Mouse (Mus musculus) stomach, embryonic 16.5 days (tissue): ENCODE measurements around the gene Ttc9b. TPM values are rescaled to one million over a fixed set of nuclear protein-coding genes. Genes with fewer than 3 reads are reported as not detected.

Experiments
- ATAC-seq: fragments of 200-750 bp; cut with Nextera tagmentation; 2 replicates; pipeline ENCODE4 v1.8.0; 2017; ENCODE audit warnings: moderate number of reproducible peaks, moderate TSS enrichment; ENCODE audit not compliant: insufficient read depth, low FRiP score
- H3K27ac ChIP-seq: fragments of 300-500 bp; sonication (generic); 2 replicates; pipeline ENCODE4 v1.5.1; 2014; ENCODE audit warnings: low read length
- H3K27me3 ChIP-seq: fragments of 300-500 bp; sonication (generic); 2 replicates; pipeline ENCODE4 v1.6.1; 2014; ENCODE audit warnings: low read length, control low read depth, mixed read lengths; ENCODE audit not compliant: control insufficient read depth, insufficient read depth
- H3K36me3 ChIP-seq: fragments of 300-500 bp; sonication (generic); 2 replicates; pipeline ENCODE4 v1.6.1; 2014; ENCODE audit warnings: low read length; ENCODE audit not compliant: control insufficient read depth, insufficient read depth
- H3K4me1 ChIP-seq: fragments of 300-500 bp; sonication (generic); 2 replicates; pipeline ENCODE4 v1.6.1; 2014; ENCODE audit warnings: low read length, control low read depth, mixed read lengths; ENCODE audit not compliant: control insufficient read depth, insufficient read depth
- H3K4me2 ChIP-seq: fragments of 300-500 bp; sonication (generic); 2 replicates; pipeline ENCODE4 v1.6.1; 2014; ENCODE audit warnings: low read depth, low read length, mixed read lengths
- H3K4me3 ChIP-seq: fragments of 300-500 bp; sonication (generic); replicated peaks from 2 replicates; pipeline ENCODE4 v1.5.1; 2014; ENCODE audit warnings: mild to moderate bottlenecking, low read length
- H3K9ac ChIP-seq: fragments of 300-500 bp; sonication (generic); 2 replicates; pipeline ENCODE4 v1.6.1; 2014; ENCODE audit warnings: low read length
- H3K9me3 ChIP-seq: fragments of 300-500 bp; sonication (generic); replicated peaks from 2 replicates; pipeline ENCODE4 v1.6.1; 2016; ENCODE audit warnings: low read length, control low read depth; ENCODE audit not compliant: control insufficient read depth
- WGBS: fragments of 180-500 bp; shearing (Covaris S2); extraction: QIAGEN DNeasy Blood & Tissue Kit; methylation state at CpG from one replicate; pipeline ENCODE4 v1.1.7; 2014; 5-methylcytosine and 5-hydroxymethylcytosine counted together
- polyA plus RNA-seq: library from polyadenylated mRNA; unstranded; fragments of >200 nt; fragmentation: Nextera tagmentation; extraction: Ambion mirVana; gene quantifications from 2 replicates; pipeline ENCODE4 v1.2.1, GENCODE M21; 2015

Ttc9b gene
- polyA plus RNA-seq, 1 experiment from 2014 or later, result 0.94 TPM

GRCm38 (mm10) chr7:27610370-27610769, 43.3 kb upstream of the Ttc9b start:
- Histone ChIP-seq H3K27ac (no peak overlapping the region), H3K9me3 (no peaks in the 10 kb centered on the region), H3K27me3 (no peaks in the 10 kb centered on the region), H3K4me1 (peaks cover 25% of the 10 kb centered on the region), H3K36me3 (no peaks in the 10 kb centered on the region), H3K4me2 (no peak overlapping the region), H3K4me3 (no peak overlapping the region), H3K9ac (no peak overlapping the region)
- WGBS, result 87% methylated on average over 3 of the region's 3 CpGs
- no peak for ATAC-seq

GRCm38 (mm10) chr7:27610871-27611270, 42.8 kb upstream of the Ttc9b start:
- no peak overlapping the region for H3K27ac ChIP-seq
- H3K4me2 ChIP-seq, result no peak overlapping the region
- ATAC-seq, result no peak
- no peaks in the 10 kb centered on the region for H3K36me3 ChIP-seq
- no peak overlapping the region for H3K9ac ChIP-seq
- peaks cover 20% of the 10 kb centered on the region for H3K4me1 ChIP-seq
- no peaks in the 10 kb centered on the region for H3K27me3 ChIP-seq
- 91% methylated on average over 5 of the region's 5 CpGs for WGBS
- H3K4me3 ChIP-seq, result no peak overlapping the region
- no peaks in the 10 kb centered on the region for H3K9me3 ChIP-seq

DNA sequence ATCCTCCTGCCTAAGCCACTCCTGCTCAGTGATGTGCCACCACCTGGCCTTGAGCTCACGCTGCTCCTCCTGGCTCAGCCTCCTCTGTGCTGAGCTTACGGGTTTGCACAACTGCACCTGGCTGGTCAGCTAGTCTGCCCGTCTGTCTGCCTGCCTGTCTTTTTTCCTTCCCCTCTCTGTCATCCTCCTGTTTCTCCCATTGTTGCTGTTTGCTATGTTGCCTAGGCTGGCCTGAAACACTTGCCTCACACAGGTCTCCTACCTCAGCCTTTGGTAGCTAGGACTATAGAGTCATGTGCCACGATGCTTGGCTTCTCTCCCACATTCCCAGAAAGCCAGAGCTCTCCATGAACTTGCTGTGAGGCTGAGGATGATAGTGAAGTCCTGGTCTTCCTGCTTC, 40.8 kb upstream of the Ttc9b start:
- H3K36me3 ChIP-seq, result peaks cover 12% of the 10 kb centered on the region
- no peak overlapping the region for H3K4me2 ChIP-seq
- 82% methylated on average over 4 of the region's 4 CpGs for WGBS
- H3K9me3 ChIP-seq, result no peaks in the 10 kb centered on the region
- H3K27ac ChIP-seq, result no peak overlapping the region
- 0 out of 2 replicates have a peak, but pooled peaks cover 3% of the 10 kb centered on the region for H3K4me1 ChIP-seq
- ATAC-seq, result no peak
- H3K27me3 ChIP-seq, result no peaks in the 10 kb centered on the region
- H3K4me3 ChIP-seq, result no peak overlapping the region
- no peak overlapping the region for H3K9ac ChIP-seq

- no peak overlapping the region for H3K9ac ChIP-seq
- H3K9me3 ChIP-seq, result no peaks in the 10 kb centered on the region
- H3K4me2 ChIP-seq, result no peak overlapping the region
- no peaks in the 10 kb centered on the region for H3K27me3 ChIP-seq
- no peak for ATAC-seq
- no peak overlapping the region for H3K4me3 ChIP-seq
- peaks cover 13% of the 10 kb centered on the region for H3K36me3 ChIP-seq
- WGBS, result 71% methylated on average over 8 of the region's 8 CpGs
- H3K27ac ChIP-seq, result no peak overlapping the region
- 0 out of 2 replicates have a peak, but pooled peaks cover 3% of the 10 kb centered on the region for H3K4me1 ChIP-seq
Measured at GRCm38 (mm10) chr7:27613751-27614499, 39.8 kb upstream of the Ttc9b start.

- Histone ChIP-seq H3K27ac (no peak overlapping the region), H3K4me1 (no peaks in the 10 kb centered on the region), H3K4me2 (no peak overlapping the region), H3K36me3 (peaks cover 13% of the 10 kb centered on the region), H3K4me3 (no peak overlapping the region), H3K9ac (no peak overlapping the region), H3K9me3 (no peaks in the 10 kb centered on the region), H3K27me3 (no peaks in the 10 kb centered on the region)
- 76% methylated on average over 6 of the region's 6 CpGs for WGBS
- no peak for ATAC-seq
Measured at GRCm38 (mm10) chr7:27621028-27621427, 32.7 kb upstream of the Ttc9b start.

- Histone ChIP-seq H3K9ac (no peak overlapping the region), H3K4me2 (no peak overlapping the region), H3K27me3 (no peaks in the 10 kb centered on the region), H3K4me3 (no peak overlapping the region), H3K36me3 (peaks cover 9% of the 10 kb centered on the region; the same call in 1 of the 2 replicates), H3K4me1 (no peaks in the 10 kb centered on the region), H3K27ac (no peak overlapping the region), H3K9me3 (no peaks in the 10 kb centered on the region)
- no peak for ATAC-seq
- 69% methylated on average over 1 of the region's 1 CpGs for WGBS
Measured at GRCm38 (mm10) chr7:27622234-27622633, 31.5 kb upstream of the Ttc9b start.

DNA sequence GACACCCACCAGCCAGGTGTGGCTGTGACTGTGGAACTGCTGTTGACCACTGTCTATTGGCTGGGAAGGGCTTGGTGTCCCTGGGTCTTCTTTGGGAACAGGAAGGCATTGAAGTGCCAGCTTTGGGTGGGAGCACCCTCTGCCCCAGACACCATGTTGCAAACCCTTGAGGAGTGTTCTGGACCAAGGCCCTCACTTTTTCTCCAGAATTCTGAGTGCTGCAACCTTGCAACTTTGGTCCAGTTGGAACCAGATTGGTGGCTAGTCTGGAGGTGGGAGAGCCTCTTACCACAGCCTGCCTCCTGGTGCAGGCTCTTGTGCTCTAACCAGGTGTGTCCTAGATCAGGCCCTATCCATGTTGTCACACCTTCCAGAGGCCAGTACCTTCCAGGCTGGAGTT, 28.7 kb upstream of the Ttc9b start:
- Histone ChIP-seq H3K9me3 (no peaks in the 10 kb centered on the region), H3K4me2 (no peak overlapping the region), H3K36me3 (peaks cover 4% of the 10 kb centered on the region; the same call in 1 of the 2 replicates), H3K4me3 (no peak overlapping the region), H3K4me1 (no peaks in the 10 kb centered on the region), H3K9ac (no peak overlapping the region), H3K27ac (no peak overlapping the region), H3K27me3 (no peaks in the 10 kb centered on the region)
- no peak for ATAC-seq

- H3K4me1 ChIP-seq, result no peaks in the 10 kb centered on the region
- no peak overlapping the region for H3K4me3 ChIP-seq
- no peaks in the 10 kb centered on the region for H3K9me3 ChIP-seq
- no peak overlapping the region for H3K27ac ChIP-seq
- WGBS, result 87% methylated on average over 7 of the region's 7 CpGs
- peaks cover 4% of the 10 kb centered on the region; the same call in 1 of the 2 replicates for H3K36me3 ChIP-seq
- no peaks in the 10 kb centered on the region for H3K27me3 ChIP-seq
- H3K9ac ChIP-seq, result no peak overlapping the region
- no peak overlapping the region for H3K4me2 ChIP-seq
- ATAC-seq, result no peak
Measured at GRCm38 (mm10) chr7:27627707-27628106, 26.0 kb upstream of the Ttc9b start.

DNA sequence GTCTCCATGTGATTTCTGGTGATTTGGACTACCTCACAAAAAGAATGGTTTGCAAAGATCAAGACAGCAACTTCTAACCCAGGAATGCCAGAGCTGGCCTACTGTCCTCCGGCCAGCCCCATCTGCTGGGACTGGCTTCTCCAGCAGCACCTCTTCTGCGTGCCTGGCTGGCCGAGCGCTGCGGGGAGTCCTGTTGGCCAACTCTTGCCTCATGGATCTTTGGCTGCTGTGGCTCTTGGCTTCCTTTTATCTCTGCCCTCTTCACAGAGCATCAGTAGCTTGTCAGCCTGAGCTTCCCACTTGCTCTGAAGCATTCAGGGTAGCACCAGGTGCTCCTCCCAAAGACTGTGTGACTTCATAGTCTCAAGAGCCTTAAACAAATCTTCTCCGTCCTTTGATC, 25.5 kb upstream of the Ttc9b start:
- whole genome bisulfite sequencing, result 92% methylated on average over 6 of the region's 6 CpGs
- Histone ChIP-seq H3K4me2 (no peak overlapping the region), H3K4me1 (no peaks in the 10 kb centered on the region), H3K9ac (no peak overlapping the region), H3K27me3 (no peaks in the 10 kb centered on the region), H3K9me3 (no peaks in the 10 kb centered on the region), H3K27ac (no peak overlapping the region), H3K4me3 (no peak overlapping the region), H3K36me3 (peaks cover 4% of the 10 kb centered on the region)
- ATAC-seq, result no peak
